ENCODE assay signal across 22 mouse cellular contexts in genomic region chr10:40684326-40684725, GRCm38 (mm10). TPM values are rescaled to one million over a fixed set of nuclear protein-coding genes. Genes with fewer than 3 reads are reported as not detected.
DNase-seq lines count a peak whose midpoint lies in the region; ATAC-seq lines count a peak whose summit lies in the region.
"Had no signal": no experiment of that assay in that cellular context is flagged by ENCODE, and none has a peak within 500 bp of the region (broad histone marks: within the 10 kb centered on the region; RNA-seq: fewer than 3 reads in every experiment).

No protein-coding gene starts in this region.

- H3K4me1 ChIP-seq in heart, embryonic 10.5 days, result peaks cover 17% of the 10 kb centered on the region
- H3K4me1 ChIP-seq in hindbrain, embryonic 16.5 days (ENCODE audit: control insufficient read depth, insufficient read depth, low read depth, low read length), result peaks cover 11% of the 10 kb centered on the region

- WGBS in heart, embryonic 10.5 days, result 92% methylated on average over 7 of the region's 7 CpGs
- WGBS in hindbrain, embryonic 16.5 days, result 95% methylated on average over 7 of the region's 7 CpGs

- no peak overlapping the region for H3K4me3 ChIP-seq in heart, embryonic 10.5 days
- H3K4me3 ChIP-seq in hindbrain, embryonic 16.5 days (ENCODE audit: low read length), result no peak overlapping the region

- DNase-seq in heart, embryonic 10.5 days (ENCODE audit: low spot score), result no peak
- no peak for DNase-seq in heart, postnatal 36 days
- peak; percentile 78 for DNase-seq in right cerebral cortex, adult 18-20 months
- DNase-seq in right cerebral cortex, postnatal 4 days, result no peak
- DNase-seq in left cerebral cortex, adult 9 months (ENCODE audit: low spot score in 2 of 2), result peak; percentile 42 to 59
- peak; percentile 54 to 72 for DNase-seq in right cerebral cortex, postnatal 36 days (ENCODE audit: low spot score in 2 of 2)
- DNase-seq: cerebellum, adult 2 months; gastrocnemius, postnatal 10 days; heart, adult 18-20 months; liver, embryonic 13.5 days; lung, embryonic 14.5 days; thymus, postnatal 25 days had no signal

- H3K27me3 ChIP-seq in heart, embryonic 10.5 days (ENCODE audit: insufficient read depth, poor library complexity, severe bottlenecking), result no peaks in the 10 kb centered on the region
- no peaks in the 10 kb centered on the region for H3K27me3 ChIP-seq in hindbrain, embryonic 16.5 days (replicated peaks; ENCODE audit: control insufficient read depth, insufficient read depth, low read length)
- H3K27me3 ChIP-seq: heart, embryonic 15.5 days had no signal

- ATAC-seq in megakaryocyte, adult 5-6 weeks (ENCODE audit: poor library complexity, severe bottlenecking), result no peak
- ATAC-seq in hindbrain, embryonic 16.5 days, result no peak
- ATAC-seq: intestine, postnatal 0 days had no signal

- no peaks in the 10 kb centered on the region for H3K36me3 ChIP-seq in heart, embryonic 10.5 days
- no peaks in the 10 kb centered on the region for H3K36me3 ChIP-seq in hindbrain, embryonic 16.5 days (ENCODE audit: control insufficient read depth, insufficient read depth, low read length)
- H3K36me3 ChIP-seq: embryonic facial prominence, embryonic 13.5 days; heart, embryonic 15.5 days; limb, embryonic 12.5 days; liver, embryonic 13.5 days; midbrain, embryonic 13.5 days; neural tube, embryonic 13.5 days had no signal

- 0 out of 2 replicates have a peak overlapping the region, but pooled peaks have one; percentile 94 for H3K27ac ChIP-seq in heart, embryonic 10.5 days
- no peak overlapping the region for H3K27ac ChIP-seq in hindbrain, embryonic 16.5 days (ENCODE audit: low read depth, low read length)
- H3K27ac ChIP-seq: embryonic facial prominence, embryonic 13.5 days; hindbrain, postnatal 0 days; limb, embryonic 12.5 days; liver, embryonic 13.5 days; midbrain, embryonic 13.5 days; neural tube, embryonic 13.5 days had no signal

- H3K9me3 ChIP-seq in heart, embryonic 10.5 days, result no peaks in the 10 kb centered on the region
- no peaks in the 10 kb centered on the region for H3K9me3 ChIP-seq in hindbrain, embryonic 16.5 days (ENCODE audit: control insufficient read depth, low read length)
- H3K9me3 ChIP-seq: embryonic facial prominence, embryonic 13.5 days; heart, embryonic 15.5 days; limb, embryonic 12.5 days; liver, embryonic 13.5 days; midbrain, embryonic 13.5 days; neural tube, embryonic 13.5 days had no signal

- H3K4me2 ChIP-seq in hindbrain, embryonic 16.5 days (ENCODE audit: low read length), result no peak overlapping the region

- no peak overlapping the region for H3K9ac ChIP-seq in hindbrain, embryonic 16.5 days (ENCODE audit: low read depth, low read length)
- H3K9ac ChIP-seq: limb, embryonic 12.5 days; liver, embryonic 13.5 days; midbrain, embryonic 13.5 days had no signal

- intact Hi-C loops in heart, postnatal 36 days (cut with DNase I), result loop anchor here (5.0 kb wide), 1 partner anchor 78 kb away; no protein-coding TSS in a partner anchor

RNA-seq across cellular contexts. Expression of gene Mettl24, which starts 1.2 kb away (rescaled TPM):
- polyA plus RNA-seq in heart, embryonic 10.5 days (2016; fragmentation: Nextera tagmentation; extraction: Ambion mirVana), result 2.4 and 2.6 TPM in 2 replicates
- 1 to 10 TPM; 1.1 to 1.4 TPM for total RNA-seq in heart, postnatal 36 days (2021)
- not detected in 2 replicates for total RNA-seq in megakaryocyte, adult 5-6 weeks (2015)
- total RNA-seq in megakaryocyte, adult 5-6 weeks (2017), result not detected in 2 replicates
- 0.84 and 0.94 TPM in 2 replicates for polyA plus RNA-seq in hindbrain, embryonic 16.5 days (2015; fragmentation: Nextera tagmentation; extraction: Ambion mirVana)
- total RNA-seq: hematopoietic stem cell, adult 5-6 weeks; hindbrain, postnatal 0 days had no signal

RNA-seq across cellular contexts. Expression of gene Ddo, which starts 54.5 kb away (rescaled TPM):
- 1.9 and 5.1 TPM in 2 replicates for polyA plus RNA-seq in heart, embryonic 10.5 days (2016; fragmentation: Nextera tagmentation; extraction: Ambion mirVana)
- 10 to 100 TPM; 34.7 to 38.7 TPM for total RNA-seq in heart, postnatal 36 days (2021)
- not detected in 2 replicates for total RNA-seq in megakaryocyte, adult 5-6 weeks (2015)
- not detected in 2 replicates for total RNA-seq in megakaryocyte, adult 5-6 weeks (2017)
- 1.4 and 2.9 TPM in 2 replicates for polyA plus RNA-seq in hindbrain, embryonic 16.5 days (2015; fragmentation: Nextera tagmentation; extraction: Ambion mirVana)
- total RNA-seq: hematopoietic stem cell, adult 5-6 weeks had no signal
- polyA plus RNA-seq: limb, embryonic 12.5 days; liver, embryonic 13.5 days had no signal

Comparison
In these comparisons a context has a peak if more than half of its experiments do, and no peak if none do; other contexts are left out.
1. DNase-seq: peak in right cerebral cortex, adult 18-20 months (single experiment), left cerebral cortex, adult 9 months (2 of 2) and right cerebral cortex, postnatal 36 days (2 of 2); none in heart, embryonic 10.5 days (single experiment), heart, postnatal 36 days (0 of 2) and right cerebral cortex, postnatal 4 days (single experiment).
2. RNA of gene Ddo, which starts 54.5 kb away (total RNA-seq): 34.7 to 38.7 TPM in heart, postnatal 36 days; not detected in megakaryocyte, adult 5-6 weeks; every median in the first group is over 10 times any median in the second.